Mouse (Mus musculus): ENCODE measurements around the gene Spert.

Gene Spert

DNA sequence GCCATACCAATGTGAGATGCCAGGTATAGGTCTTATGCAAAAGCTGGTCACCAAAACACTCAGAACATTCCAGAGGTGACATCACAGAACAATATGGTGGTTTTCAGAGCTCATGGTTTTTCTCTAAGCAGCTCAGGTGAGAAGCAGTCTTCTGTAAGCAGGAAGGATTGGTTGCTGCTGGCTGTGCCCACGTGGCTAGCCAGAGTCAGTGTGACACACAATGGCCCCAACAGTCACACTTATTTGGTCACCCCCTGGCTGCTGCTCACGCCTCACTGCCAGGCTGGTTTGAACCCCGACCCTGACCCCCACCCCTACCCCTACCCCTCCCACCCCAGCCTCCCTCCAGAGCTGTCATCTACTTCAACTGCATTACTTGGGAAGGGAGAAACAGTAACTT is at the start of gene Spert:
TSS of gene Spert (minus strand) at position 139 of the 400 bp plus-strand sequence.
- no peak for DNase-seq (ENCODE audit: low read depth, low spot score)

DNA sequence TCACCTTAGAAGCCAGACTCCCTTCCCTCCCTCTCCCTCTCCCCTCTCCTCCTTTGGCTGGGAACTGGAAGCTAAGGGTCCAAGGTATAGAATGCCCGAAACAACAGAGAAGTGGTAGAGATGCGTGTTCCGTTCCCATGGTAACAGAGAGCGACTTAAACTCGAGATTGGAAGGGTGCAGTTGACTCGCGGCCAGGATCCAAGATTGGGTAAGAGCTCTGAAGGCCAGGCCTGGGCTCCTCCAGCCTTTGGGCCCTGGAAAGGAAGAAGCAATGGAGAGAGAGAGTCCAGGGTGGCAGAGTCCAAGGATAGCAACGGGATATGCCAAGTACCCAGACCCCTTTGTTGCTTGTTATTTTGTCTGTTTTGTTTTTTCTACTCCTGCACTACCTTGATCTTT is 49.2 kb upstream of the Spert start, which contains the start of gene Erich6b:
TSS of gene Erich6b (plus strand) at position 180 of the 400 bp plus-strand sequence.
- DNase-seq (ENCODE audit: low read depth, low spot score): no peak

DNA sequence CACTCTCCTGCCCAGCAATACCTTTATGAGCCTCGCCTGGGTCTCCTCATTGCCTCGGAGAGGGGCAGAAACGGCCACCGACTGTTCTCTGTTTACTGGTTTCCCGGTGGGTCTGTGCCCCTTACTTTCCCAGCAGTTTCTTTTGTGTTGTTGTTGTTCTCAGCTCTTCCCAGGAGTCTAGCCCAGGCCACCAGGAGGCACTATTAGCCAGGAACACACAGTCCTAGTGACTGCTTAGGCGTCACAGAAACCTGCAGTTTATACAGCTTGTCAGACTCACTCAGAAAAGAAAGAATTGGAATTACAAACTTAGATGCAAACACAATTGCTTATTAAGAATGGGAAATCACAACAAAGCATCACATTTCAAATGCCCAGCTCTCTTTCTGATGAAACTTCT is 48.5 kb upstream of the Spert start:
- peak; percentile 9 for DNase-seq (ENCODE audit: low read depth, low spot score)

DNA sequence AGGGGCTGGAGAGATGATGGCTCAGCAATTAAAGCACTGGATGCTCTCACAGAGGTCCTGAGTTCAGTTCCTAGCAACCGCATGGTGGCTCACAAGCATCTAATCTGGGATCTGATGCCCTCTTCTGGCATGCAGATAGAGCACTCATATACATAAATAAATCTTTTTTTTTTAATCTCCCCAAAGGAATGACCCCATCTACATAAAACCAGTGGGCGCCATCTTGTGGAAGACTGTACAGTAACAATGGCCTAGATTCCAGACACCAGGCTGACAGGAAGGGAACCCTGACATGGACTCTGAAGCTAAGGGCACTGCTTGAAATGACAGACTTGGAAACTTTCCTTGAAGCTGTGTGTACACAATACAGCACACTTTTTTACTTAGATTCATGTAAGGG is 47.9 kb upstream of the Spert start:
- DNase-seq (ENCODE audit: low read depth, low spot score): peak; percentile 60

DNA sequence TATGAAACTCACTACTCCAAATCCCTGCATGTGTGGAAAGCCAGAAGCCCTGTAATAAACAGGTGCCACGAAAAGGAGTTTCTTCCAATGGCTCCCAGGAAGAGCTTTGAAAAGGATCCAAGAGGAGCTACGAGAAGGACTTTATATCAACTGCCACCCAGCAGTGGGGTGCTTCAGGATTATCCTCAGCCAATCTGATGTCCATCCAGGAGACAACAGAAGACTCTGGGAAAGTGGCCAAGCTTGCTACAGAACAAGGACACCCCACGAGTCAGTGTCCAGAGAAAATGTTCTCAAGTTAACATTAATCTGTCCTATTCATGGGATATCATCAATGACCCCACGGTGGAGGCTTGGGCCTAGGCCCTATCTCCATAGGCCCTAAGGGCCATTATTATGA is 44.7 kb upstream of the Spert start:
- DNase-seq (ENCODE audit: low read depth, low spot score): no peak

DNA sequence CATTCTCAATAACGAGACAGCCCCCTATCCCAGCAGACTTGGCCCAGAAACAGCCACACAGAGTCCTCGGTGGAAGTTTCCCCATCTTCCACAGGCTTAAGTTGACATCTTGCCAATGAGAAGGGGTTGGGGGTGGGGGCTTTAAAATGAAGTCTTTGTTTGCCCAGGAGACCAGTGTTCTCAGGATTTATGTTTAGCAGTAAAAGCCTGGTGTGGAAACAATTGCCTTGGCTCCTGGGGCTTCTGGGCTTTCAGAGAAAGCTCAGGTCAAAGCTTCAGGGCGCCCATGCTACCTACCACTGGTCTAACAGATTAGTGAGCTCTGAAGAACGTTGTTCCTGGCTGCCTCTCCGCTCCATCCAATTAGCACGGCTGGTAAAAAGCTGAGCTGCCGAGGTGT is 43.2 kb upstream of the Spert start:
- no peak for DNase-seq (ENCODE audit: low read depth, low spot score)

DNA sequence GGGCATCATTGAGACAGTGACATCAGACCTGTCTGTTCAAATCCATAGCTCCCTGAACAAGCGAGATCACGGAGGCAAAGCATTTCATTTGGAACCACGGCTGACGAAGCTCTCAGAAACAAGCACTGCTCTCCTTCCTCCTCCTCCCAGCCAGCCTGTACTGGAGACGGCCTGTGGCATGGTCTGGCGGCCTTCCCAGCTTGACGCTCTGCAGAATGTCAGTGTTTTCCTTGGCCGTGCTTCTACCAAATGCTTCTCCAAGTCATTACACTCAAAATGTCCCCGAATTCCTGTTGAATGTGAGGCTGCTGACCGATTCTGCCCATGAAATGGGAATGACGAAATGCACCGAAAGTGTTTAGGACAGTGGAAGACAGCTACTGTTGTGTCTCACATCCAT is 42.4 kb upstream of the Spert start:
- DNase-seq (ENCODE audit: low read depth, low spot score): peak; percentile 5

DNA sequence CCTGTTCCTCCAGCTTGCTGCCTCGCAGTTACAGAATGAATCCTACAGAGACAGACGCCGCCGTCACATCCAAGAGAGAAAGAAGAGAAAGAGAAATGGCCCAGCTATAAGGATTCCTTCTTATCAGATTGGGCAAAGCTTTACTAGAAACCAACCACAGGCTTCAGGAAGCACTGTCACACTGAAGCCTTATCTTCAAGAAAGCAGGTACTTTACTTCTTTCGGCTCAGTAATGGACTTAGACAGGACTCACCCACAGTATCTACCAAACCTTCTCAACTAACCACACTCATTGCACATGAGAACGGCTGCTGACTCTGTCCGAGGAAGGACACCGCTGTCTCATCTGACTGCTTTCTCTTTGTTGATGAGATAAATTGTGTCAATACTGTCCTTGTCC is 36.0 kb upstream of the Spert start:
- DNase-seq (ENCODE audit: low read depth, low spot score): no peak

DNA sequence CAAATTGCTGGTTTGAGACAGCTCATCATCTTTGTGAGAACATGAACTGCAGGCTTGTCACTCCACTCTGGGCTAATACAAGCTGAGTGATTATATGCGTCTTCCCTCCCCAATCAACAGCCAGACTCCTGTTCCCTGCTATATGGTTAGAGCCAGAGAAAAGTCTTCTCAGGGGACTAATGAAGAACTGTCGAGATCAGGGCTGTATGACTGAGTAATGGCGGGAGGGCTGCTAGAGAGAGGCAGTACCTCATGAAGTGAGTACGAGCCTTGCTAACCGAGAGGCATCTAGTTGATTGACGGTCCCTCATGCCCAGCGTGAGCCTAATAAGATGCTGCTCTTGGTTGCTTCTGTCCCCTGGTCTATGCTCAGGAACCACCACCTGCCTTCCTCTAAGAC is 30.1 kb upstream of the Spert start:
- DNase-seq (ENCODE audit: low read depth, low spot score): no peak

DNA sequence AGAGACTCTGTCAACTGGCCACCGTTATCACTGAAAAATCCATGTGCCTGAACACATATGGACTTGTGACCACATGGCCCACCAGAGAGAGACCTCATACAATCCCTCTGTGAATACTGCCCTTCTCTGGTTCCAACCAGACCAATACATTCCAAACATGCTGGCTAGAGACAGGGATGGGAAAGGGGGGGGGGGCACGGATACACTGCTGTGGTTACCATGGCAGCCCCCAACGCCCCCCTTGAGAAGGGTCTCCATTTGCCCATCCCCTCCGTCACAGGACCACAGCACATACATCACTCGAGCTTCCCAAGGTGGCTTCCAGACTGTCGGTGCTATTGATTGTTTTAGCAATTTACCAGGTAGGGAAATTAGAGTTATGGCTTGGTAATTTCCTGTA is 23.5 kb upstream of the Spert start:
- no peak for DNase-seq (ENCODE audit: low read depth, low spot score)

DNA sequence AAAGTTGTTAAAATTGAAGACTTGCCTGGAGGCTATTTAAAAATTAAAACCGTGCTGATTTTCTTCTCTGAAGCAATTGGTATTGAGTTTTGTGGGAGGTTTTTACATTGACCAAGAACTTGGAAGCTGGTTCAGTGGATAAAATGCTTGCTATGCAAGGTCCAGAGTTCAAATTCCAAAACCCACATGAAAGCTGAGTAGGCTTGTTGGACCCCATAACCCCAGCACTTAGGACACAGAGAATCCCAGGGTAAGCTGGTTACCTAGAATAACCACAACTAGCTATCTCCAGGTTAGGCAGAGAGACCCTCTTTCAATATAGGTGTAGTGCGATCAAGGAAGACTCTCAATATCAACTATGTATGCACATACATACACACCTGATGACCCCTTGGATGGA is 16.3 kb upstream of the Spert start:
- DNase-seq (ENCODE audit: low read depth, low spot score): no peak

DNA sequence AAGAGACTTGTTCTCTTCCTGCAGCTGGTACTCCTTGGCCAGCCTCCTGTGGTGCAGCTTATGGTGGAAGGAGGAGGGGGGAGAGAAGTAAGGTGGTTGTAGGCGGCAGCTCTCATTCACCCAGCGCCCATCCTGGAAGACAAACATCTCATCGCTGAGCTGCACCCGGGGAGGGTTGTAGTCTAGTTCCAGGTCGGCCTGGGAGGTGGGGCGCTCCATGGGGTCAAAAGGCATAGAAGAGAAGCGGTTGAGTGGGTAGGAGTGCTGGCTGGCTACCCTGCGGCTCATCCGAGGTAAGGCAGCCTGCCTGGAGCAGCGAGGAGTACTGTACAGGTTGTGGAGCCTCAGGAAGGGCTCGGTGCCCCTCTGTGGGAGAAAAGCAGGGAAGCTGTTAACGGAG is 9.0 kb downstream of the Spert start:
- DNase-seq (ENCODE audit: low read depth, low spot score): no peak

DNA sequence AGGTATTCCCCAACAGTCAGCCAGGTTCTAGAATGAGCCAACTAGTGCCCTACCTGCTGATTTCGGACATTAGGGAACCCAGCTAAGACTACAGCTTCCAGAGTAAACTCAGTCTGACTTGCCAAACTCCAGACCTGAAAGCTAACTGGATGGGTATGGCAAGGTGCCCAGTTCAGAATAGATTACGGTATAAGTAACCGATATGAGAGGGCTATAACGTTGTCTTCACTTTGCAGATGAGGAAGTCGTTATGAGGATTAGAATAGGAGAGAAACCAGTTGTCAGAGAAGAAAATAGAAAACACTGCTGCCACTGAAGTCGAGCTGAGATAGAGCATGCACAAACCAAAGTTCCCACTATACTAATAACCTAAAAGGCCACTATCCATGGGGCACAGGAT is 13.9 kb downstream of the Spert start:
- DNase-seq (ENCODE audit: low read depth, low spot score): no peak

DNA sequence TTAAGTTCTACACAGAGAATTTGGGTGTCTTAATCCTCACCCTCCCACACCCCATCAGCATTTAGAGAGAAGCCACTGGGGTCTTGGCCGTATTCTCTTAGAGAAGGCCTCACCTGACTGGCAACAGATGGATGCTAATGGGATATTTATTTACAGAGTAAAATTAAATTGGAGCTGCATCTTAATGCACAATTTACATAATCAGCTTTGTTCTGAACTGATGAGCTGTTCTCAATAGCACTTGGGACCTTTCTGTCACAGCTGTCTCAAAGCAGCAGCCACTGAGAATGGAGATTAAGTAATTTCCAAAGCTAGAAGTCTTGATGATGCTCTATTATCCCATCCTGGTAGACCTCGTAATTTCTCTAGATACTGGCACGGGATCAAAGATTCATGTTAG is 26.6 kb downstream of the Spert start:
- no peak for DNase-seq (ENCODE audit: low read depth, low spot score)

DNA sequence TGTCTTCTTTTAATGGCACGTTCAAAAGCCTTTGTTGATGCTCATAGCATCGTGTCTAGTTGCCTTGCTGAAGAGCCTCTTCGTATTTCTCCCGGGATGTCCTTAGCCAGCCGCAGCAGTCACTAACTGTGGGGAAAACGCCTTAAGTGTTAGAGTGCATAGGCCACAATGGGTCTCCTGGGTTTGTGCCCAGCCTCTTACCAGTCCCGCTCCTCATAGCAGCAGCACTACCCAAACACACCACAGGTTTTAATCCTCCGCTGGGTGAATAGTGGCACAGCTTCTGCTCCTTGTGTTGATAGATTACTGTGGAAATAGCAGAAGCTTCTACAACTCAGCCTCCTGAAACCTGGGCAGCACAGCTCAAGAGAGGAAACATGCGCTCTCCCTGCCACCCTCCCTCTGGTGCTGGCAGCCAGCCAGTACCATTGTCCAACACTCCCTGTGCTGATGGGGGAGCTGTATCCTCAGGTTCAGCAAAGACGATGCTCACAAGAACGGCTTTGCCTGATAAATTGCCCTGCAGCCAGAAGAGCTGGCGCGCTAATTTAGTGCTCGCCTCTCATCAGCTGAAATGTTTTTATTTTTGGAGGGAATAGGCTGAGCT is 27.3 kb downstream of the Spert start:
- DNase-seq (ENCODE audit: low read depth, low spot score): no peak

DNA sequence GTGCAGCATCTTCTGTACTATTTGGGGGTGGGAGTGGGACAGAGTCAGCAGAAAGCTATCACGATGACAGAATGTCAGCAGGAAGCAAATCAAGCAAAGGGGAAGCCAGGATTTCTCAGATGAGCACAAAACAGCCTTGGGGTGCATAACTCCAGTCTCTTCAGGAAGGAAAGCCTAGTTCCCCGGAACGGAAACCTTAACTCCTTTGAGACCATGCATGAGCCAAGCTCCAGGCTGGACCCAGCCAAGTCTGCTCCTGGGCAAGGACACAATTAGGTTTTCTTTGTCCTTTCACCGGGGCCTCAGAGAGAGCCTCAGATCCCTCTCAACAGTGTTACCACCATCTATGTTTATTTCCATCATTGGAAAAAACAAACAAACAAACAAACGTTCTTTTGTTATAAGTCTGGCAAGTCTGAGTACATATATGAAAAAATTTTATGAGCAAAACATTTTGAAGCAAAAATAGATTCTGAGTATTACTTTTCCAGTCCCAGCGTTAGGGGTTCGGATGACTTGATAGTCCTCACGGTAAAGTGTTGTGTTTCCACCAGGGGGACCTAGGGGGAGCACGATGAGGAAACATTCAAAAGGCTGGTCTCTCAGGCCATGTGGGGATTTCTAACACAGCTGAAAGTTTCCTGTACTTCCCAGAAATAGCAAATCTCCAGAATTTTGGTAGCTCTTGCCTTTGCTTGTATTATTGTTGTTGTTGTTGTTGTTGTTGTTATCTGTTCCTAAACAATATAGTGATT is 31.2 kb downstream of the Spert start:
- peak; percentile 3 for DNase-seq (ENCODE audit: low read depth, low spot score)

DNA sequence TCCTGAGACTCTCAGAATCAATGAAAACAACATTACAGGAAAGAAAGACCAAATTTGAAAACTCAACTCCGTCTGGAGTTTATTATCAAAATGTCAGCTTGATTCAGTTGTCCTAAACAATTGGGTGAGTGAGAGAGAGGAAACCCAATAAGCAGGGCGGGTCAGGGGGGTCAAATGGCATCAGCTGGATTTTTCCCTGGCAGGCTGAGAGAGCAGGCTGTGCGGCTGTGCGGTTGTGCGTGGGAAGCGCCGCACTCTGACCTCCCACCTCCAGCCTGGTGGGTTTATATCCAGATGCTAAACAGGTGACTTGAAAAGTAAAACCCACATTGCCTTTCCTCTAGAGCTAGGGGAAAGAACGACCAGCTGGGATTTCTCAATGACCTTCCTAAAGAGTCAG is 51.2 kb downstream of the Spert start:
- DNase-seq (ENCODE audit: low read depth, low spot score): no peak

DNA sequence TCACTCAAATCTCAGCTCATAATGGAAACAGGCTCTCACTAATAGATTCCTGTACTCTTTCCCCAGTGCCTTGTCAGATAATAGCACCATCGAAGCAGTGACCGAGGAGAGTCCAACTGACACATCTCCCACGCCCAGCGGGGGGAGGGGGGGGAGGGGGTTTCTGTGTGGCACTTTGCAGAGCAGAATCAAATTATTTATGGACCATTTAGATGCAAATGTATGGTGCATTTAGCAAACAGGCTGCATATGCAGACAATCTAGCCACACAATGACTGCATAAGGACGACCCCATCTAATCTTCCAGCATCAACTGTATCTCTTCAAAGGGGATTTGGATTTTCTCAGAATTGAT is 51.9 kb downstream of the Spert start:
- DNase-seq (ENCODE audit: low read depth, low spot score): no peak

DNA sequence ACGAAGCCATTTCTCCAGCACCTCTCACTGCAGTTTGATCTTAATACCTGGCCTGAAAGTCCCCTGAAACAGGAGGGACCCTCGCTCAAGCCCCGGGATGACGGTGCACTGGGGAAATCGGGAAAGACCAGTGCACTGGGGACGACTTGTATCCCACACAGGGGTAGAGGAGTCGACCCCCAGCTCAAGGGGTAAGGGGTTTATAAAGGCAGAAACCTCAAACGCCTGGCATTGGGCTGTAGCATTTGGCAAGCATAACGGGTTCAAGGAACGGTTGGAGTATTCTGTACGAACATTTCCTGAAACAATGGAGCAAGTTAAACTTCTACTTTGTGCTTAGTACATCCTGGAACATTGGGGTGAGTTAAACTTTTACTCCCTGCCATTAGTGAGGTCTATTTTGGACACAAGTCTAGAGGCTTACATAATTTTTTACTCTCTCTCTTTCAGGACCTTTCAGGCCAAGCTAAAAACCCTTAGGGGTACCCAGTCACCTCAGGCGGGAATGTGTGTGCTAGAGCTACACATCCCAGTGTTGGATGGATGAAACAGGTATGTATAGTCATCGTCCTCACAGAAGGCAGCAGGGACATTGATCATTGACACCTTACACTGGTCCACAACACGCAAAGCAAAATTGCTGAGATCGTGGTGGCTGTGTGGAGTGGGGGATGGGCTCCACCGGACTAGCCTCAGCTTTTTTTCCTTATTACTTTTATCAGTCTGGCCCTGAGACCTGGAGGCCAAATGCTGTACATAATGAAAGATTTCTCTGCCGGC is 52.5 kb downstream of the Spert start:
- DNase-seq (ENCODE audit: low read depth, low spot score): no peak

DNA sequence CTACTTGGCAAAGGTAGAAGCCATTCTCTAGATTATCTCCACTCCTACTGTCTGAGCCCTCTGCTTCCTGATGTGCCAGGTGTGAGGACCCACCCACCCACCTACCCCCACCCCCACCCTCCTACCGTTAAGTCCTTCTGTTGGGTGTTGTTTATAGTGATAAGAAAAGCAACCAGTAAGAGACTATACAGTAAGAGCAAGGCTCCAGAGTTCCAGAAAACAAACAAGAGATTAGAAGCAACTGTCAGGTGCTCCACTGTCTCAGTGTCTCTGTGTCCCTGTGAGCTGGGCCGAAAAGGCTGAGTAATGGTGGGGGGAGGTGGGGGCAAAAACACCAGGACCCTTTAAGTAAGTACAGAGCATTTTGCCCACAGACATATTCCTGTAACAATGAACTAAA is 53.7 kb downstream of the Spert start:
- no peak for DNase-seq (ENCODE audit: low read depth, low spot score)

Measured in 3T3-L1 (cell line).